Mouse (Mus musculus) embryo, embryonic 11 days (tissue): ENCODE data around the gene Nrxn1.
A peak's percentile ranks its signal among the peaks of the same experiment; 100 is the strongest.
"Not testable (repeated sequence)": the region's sequence is repeated elsewhere in the genome, so short reads cannot be mapped to it uniquely, and the experiment has no call there.

ENCODE experiments used
- DNase-seq: peaks from one replicate; pipeline ENCODE4 v3.0.0-alpha.2; 2015

Nrxn1 gene

DNA sequence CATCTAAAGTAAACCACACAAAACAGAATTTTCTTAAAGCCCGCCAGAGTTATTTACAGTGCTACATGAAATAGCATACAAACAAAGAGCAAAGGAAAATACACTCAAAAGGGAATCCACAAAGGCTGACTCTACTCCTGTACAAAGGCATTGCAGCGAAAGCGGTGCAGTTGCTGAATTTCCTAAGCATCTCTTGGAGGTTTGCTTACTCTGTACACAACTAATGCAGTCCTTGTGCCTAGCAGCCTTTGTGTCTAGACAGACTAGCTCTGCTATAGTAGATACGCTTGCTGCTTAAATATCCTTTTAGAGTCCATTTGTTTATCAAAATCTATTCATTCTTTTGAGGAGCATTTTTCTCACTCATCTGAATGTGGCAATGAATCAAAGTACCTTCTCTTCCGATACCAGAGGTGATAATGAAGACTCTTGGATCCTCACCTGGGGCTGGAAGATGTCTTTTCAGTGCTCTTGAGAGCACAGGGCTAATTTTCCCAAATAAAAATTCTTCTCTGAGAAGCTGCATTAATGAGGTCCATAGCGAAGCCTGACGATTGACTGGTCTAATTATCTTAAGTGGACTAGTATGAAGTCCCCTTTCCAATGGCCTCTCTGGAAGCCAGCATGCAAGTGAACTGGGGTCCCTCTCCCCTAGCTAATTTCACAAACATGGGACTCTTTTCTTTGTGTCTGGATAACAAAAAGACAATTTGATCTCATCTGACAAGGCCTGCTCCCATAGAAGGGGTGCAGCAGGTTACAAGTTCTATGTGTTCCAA, 845.6 kb downstream of the Nrxn1 start:
- no peak for DNase-seq

DNA sequence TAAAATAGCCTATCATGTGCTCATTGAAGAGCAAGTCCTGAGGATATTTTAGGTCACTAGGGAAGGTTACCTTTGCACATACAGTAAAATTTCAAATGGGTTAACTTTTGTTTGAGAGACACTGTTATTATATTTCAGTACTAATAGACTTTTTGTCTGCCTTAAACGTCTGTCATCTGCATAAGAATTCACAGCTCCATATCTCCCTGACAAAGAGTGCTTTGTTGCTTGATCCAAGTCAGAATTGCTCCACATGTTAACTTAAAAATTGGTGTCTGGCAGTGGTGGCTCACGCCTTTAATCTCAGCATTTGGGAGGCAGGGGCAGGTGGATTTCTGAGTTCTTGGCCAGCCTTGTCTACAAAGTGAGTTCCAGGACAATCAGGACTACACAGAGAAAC, 848.5 kb downstream of the Nrxn1 start:
- no peak for DNase-seq

DNA sequence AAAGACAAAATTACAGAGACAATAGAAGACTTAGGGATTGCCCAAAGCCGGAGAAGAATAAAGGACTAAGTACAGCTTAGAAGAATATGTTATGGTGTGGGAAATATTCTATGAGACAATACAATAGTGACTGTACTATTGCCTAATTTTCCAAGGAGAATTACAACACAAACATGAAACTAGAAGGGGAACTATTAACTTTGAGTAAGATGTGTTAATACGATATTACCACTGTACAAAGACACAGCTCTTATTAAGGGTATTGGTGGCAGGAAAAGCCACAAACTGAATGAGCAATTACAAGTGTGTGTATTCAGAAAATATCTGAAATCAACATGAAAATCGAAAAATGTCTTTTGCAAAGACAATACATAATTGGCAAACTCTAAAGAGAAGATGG, 853.9 kb downstream of the Nrxn1 start:
- DNase-seq: no peak

DNA sequence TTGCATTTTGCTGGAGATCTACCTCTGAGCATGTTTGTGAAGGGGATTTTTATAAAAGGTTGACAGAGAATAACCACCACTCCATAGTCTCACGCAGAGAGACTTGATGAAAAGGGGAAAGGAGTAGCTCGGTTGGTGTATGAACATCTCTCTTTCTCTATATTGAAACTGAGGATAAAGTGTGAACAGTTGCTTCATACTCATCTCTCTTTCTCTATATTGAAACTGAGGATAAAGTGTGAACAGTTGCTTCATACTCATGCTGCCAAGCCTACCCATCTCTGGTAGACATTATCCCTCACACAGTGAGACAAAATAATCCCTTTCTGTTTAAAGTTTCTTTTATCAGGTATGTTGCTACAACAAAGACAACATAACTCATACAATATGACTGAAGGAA, 854.4 kb downstream of the Nrxn1 start:
- DNase-seq: no peak

DNA sequence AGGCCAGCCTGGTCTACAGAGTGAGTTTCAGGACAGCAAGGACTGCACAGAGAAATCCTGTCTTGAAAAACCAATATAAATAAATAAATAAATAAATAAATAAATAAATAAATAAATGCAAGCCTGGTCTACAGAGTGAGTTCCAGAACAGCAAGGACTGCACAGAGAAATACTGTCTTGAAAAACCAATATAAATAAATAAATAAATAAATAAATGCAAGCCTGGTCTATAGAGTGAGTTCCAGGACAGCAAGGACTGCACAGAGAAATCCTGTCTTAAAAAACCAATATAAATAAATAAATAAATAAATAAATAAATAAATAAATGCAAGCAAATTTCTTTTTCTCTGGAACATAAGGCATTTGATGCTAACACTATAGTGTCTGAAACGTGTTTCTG, 857.2 kb downstream of the Nrxn1 start:
- DNase-seq: not testable (repeated sequence)

DNA sequence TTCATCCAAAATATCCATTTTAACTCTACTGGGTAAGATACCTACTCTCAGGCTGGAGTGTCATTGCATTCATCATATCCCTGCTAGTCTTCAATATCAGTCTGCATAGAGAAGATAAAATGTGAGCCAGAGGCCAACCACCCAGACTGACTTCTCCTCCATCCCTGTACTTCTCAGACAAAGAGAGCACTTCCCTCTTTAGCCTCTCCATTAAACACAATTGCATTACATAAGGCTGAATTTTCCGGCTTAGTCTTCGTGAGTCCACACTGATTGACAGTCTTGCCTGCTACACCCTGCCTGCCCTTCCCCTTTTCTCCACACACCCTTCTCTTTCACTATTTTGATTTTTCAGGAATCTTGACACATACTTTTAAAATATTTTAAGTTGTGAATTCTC, 858.1 kb downstream of the Nrxn1 start:
- no peak for DNase-seq

DNA sequence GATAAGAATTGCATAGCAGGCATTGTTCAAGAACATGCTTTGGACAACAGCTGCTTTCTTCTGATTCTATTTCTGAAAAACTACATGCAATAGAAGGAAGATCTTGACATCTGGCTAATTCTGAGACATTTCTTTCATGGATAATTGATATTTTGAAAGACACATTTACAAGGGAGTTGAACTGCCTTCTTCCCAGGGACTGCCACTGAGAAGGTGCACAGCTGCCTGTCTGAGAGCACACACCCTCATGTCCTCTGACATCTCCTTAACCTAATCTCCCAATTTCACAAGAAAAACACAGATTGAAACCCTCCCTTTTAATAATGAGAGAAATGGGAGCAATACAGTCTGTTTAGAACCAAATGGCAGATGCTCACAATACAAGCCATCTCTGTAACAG, 884.3 kb downstream of the Nrxn1 start:
- no peak for DNase-seq

DNA sequence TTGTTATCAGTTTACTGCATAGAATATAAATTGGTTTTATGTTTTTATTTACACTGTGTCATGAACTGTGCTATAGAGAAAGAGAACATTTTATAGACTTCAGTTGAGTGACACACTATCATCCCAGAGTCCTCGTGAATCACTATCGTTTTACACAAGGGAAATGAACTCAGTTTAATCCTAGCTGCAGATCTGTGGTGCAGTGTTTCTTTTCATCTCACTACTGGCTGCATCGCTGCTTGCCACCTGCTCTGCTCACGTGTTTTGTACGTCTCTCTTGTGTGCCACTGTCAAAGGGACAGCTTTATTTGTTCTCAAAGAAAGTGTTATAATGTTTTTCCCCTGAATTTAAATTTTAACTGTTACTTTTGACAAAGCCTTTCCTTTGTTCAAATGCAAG, 885.3 kb downstream of the Nrxn1 start:
- DNase-seq: no peak

DNA sequence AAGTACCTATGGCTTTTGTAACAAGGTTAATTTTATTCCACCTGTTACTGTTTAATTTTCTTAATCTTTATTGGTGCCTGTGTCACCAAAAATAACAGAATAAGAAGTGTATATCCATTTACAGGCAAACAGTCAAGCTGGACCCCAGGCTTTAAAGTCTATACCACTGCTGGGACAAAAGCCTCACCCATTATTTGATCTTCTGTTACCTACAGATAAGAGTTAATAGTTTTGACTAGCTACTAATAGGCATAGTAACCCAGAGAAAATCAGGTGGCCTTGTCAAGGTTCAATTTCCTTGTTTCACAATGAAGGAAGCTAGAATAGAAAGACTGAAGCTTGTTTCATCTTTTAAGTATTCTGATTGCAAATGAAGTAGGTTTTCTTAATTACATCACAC, 888.9 kb downstream of the Nrxn1 start:
- no peak for DNase-seq

DNA sequence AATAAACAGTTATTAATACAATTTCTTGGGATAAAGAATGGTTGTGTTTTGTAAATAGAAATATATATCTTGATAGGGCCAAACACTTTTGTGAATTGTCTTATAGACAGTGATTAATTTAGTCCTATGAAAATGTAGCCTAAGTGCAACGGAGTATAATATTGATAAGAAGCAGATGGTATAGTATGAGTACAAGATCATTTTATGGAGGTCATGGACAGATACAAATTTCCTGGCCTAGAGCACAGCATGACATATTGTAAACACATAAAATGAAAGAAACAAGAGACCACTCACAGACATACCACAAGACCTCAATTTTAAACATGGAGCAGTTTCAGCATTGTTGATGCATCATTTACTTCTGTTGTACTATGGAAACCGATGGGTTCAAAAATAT, 890.1 kb downstream of the Nrxn1 start:
- DNase-seq: no peak

DNA sequence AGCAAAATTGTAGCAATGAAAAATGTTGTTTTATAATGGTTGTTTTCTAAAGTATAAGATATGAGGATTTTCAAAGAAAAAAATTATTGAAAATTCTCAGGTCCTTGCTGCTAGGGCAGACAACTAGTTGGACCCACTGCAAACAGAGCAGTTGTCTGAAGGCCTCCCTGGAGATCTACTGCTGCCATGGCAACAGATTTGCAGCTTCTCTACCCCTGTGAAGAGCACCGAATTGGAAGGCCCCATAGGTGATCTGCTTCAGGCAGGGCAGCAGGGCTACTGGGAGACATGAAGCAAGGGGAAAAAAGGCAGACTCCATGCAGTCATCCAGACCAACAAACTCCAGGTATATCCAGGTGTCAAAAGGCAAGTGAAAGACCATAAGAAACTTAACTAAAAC, 896.1 kb downstream of the Nrxn1 start:
- DNase-seq: peak; percentile 3

DNA sequence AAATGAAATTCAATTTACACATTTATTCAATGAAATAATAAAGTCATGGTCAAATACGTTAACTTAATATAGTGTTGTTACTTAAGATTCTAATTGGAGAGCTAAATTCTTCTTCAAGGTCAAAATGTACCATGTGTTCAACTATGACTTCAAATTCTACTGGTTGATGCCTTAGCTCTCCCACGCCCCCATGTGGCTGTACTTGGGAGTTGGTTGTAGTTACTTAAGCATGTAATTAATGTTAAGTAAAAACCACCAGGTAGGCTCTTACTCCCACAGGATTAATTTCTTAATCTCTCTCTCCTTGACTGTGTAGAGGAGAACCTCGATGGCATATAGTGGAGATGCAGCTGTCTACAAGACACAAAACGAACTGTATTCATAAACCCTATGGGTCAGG, 951.3 kb downstream of the Nrxn1 start:
- peak; percentile 28 for DNase-seq

DNA sequence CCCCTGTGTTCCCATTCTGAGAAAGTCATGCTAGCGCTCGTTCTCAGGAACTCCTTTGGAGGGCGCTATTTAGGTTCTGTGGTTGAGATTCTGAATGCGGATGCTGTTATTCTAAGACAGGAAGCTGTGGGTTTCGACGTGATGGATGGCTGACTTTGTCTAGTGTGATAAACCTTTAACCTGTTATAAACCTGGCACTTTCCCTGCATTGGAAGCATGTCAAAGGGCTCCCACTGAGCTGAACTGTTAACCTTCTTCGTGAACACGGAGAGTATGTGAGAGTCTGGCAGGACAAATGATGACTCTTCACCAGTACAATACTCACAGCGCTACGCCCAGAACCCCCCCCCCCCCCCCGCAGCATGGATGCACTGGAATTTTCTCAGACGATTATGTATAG, 962.0 kb downstream of the Nrxn1 start:
- peak; percentile 3 for DNase-seq

DNA sequence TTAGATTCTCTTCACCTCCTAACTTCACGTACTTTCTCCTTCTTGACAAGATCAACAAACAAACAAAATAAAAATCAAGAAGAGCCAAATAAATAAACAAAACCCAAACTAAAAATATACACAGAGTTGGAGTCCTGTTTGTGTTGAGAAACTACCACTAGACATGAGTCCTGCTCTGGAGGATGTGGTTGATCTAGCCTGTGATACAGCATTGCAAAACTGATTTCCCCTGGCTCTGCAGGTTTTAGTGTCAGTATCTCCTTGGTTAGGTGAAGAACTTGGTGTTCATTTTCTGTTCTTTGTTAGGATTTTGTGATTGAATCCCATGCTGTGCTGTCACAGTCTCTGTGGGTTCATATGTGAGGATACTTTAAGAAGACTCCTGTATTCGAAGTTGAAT, 963.7 kb downstream of the Nrxn1 start:
- DNase-seq: no peak

DNA sequence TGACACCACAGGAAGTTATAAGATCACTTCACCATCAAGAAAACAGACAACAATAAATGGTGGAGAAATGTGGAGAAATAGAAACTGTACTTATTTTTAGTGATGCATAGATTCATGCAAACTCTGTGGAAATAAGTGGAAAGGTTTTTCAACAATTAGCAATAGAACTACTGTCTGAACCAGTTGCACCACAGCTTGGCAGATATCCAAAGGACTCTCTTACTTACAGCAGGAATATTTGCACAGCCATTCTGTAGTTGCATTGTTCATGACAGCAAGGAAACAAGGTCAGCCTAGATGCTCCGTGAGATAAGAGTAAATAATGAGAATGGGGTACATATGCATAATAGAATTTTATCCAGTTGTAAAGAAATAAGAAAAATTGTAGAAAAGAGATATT, 965.3 kb downstream of the Nrxn1 start:
- DNase-seq: no peak

DNA sequence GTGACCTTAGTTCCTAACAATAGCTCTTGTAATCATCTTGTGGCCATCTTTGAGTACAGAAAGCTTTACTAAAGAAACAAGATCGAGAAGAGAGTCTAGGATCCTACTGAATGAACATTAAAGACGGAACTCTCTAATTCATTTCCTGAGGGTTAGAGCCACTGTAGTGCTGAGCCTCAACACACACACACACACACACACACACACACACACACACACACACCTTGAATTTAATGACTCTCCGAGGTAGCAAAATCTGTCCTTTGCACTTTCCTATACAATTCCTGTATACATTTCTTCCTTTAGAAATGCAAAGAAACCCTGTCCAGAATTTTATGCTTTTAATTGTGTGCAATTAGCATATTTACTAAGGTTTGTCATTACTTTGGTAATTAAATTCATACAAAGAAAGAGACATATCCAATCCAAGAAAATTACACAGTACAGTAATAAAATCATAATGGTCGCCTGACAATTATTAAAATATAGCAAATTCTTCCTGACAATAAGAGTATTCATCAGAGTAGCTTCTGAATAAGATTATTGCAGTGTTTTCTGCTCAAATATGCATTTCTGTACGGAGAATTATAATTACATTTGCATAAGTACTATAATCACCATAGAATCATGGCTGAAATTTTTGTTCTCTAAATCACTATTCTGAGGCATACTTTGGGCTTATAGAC, 969.9 kb downstream of the Nrxn1 start:
- no peak for DNase-seq

DNA sequence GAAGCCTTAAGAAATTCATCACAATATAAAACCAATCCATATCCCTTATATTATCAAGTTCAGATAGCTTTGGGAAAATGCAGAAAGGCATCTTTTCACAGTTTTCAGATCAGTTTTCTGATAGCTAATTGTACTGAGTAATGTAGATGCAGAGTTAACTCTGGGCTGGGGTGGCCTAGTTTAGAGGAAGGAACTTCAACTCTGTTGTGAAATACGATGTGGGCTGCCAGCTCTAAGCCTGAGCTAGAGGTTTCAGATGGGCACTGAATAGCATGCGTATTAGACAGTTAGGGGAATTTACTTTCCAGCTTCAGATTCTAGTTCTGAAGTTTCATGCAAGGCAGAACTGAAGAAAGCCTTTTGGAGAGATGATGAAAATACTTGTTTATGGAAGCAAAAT, 976.6 kb downstream of the Nrxn1 start:
- DNase-seq: no peak

DNA sequence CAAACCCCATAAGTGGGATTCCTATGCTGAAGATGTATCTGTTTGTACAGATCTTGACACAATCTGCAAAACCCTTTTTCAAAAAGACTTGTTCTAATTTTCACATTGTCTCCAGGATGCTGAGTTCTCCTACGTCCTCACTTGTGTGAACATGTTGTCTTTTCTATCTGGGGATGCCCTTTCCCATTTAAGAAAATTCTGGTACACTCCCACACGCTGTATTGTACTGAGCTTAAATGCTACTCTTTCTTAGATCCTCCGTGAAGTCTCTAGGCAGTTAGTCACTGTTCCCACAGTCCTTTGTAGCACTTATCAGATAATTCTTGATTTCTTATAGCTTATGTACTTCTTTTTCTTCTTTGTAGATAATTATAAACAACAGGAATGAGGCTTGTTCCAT, 997.9 kb downstream of the Nrxn1 start:
- no peak for DNase-seq

DNA sequence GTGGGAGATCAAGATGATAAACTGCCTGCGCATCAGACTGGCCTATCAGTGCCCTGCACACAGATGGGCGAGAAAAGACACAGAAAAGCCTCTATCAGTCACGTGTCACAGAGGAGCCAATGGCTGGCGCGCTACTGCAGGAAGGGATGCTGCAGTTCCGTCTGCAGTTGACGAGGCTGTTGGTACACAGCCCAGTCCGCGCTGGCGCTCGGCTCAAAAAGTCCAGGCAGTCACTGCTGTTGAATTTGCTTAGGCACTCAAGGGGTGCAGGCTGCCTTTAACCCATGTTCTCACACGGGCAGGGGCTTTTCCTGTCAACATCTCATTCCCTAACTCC, 1004.6 kb downstream of the Nrxn1 start:
- peak; percentile 90 for DNase-seq

DNA sequence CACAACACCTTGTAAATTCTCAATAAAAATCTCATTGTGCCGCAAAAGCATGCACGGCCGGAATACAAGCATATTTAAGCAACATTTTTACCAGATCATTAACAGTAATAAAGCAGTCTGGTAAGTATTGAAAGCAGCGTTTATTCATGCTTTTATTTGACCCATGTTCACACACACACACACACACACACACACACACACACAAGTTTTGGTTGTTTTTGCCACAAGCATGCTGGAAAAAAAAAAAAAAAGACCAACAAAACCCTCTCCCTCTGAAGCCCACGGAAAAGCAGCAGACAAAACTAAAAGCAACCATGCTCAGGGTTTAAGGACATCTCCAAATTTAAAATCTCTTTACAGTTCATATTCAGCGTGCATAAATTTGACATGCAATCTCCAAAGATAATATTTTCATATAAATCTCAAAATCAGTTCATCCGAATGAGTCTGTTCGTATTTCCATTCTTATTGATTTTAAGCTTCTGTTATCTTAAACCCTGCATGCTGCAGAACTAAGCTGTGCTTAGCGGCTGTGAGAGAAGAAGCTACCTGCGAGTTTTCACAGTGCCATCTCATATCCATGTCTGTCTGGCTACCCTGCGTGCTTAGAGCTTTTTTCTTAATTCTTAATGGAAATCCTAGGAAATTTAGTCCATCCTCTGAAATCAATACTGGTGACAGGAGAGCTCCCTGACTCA, 1005.1 kb downstream of the Nrxn1 start:
- no peak for DNase-seq

DNA sequence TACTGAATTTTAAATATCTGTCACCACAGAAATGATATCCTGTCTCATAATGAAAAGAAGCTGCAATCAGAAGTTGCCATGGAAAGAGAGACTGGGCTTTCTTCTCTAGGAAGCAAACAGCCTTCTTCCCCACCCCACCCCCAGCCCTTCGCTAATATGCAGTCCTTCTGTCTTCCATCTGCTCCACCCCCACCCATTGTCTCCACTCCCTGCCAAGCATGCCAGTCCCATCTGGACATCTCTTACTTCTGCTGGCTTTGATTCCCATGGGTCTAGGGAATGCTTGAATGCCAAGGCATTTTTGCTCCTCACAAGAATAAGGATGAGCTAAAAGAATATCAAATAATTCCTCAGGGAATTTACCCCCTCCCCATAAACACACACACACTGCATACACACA, 1006.0 kb downstream of the Nrxn1 start:
- DNase-seq: peak; percentile 74

DNA sequence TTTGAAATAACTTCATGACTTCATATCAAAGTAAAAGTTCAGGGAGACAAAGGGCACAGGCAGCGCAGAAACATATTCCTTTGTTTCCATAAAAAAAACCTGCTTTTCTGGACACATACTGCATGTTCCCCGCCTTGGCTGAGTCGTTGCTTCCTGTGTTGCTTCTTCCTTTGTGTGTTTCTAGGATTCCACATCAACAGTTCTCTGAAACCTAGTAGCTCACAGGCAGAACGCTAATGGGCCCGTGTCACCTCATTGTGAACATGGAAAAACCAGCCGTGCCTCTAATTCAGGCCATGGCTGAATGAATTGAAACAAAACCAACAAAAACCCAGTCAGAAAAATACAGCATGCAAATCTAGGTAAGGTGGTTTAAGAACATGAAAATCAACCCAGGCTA, 1013.9 kb downstream of the Nrxn1 start:
- no peak for DNase-seq

DNA sequence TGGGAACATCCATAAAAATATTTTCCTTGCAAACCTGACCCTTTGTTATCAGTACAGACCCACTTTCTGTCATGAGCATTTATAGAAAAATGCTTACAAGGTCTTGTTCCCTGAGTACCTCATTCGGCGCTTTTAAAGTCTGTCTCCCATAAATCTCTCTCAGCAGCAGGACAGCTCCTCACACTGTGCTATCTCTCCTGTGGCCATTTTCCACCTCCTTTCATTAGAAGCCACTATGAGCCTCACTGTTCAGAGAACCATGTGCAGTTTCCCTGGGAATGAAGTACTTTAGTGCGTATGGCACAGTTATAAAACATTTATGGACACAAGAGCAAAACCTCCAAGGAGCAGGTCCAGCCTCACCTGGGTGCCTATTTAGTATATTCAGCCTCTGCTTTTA, 1014.4 kb downstream of the Nrxn1 start:
- no peak for DNase-seq

DNA sequence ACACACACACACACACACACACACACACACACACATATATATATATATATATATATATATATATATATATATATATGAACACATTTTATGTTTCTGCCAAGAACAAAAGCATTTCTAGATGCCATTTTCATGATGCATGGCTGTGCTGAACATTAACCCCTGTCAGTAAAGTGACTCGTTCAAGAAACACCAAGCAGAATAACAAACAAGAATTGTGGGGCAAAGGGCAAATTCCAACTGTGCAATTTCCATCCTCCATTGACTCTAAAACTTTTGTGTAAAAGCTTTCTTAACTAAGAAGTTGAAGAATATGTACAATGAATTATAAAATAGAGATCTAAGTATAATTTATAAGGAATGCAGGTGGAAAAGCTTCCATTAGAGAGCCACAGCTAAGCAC, 1030.0 kb downstream of the Nrxn1 start:
- DNase-seq: no peak
